Mouse (Mus musculus) A20 (cell line): Measurements from ENCODE around the gene Hs1bp3.

Experiments
- DNase-seq: peaks from one replicate; pipeline ENCODE4 v3.0.0-alpha.2; 2011; ENCODE audit warnings: low read depth, low spot score

Hs1bp3 gene

DNA sequence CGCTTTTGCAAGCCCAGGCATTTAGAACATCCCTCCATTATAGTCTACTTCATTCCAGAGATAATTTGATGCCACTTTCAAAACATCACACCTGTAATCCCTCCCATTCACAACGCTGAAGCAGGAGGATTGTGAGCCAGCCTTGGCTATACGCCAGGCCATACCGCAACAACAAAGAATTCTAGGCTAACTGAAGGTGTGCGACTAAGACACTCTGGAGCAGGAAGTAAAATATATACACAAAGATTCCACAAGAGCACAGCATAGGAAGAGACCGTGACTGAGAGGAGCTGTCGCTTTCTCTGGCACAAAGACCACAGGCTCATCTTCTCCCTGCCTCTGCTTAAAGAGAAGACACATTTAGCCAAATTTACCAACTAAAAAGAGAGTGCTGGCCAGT, 49.2 kb downstream of the Hs1bp3 start:
- DNase-seq, result no peak

DNA sequence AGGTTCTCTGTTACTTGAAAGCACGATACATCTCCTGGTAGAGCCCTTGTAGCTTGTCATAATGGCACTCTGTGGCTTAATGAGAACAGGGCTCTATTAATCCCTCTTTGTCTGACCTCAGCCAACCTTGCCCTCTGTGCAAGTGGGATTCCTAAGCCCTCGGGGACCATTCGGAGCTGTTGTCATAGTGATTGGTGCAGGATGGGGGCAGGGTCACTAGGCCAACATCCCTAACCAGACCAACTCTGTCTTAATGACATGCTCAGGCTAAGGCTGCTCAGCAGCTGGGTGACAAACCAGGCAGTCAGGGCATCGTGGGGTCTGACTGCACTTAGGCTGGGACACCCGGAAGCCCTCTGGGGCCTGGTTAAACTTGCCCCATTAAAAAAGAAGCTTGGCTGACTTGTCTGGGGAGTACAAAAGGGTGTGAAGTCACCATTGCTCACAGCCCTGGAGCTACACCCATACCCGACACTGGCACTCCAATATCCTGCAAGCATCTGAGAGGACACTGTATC, 51.1 kb downstream of the Hs1bp3 start:
- DNase-seq, result no peak

DNA sequence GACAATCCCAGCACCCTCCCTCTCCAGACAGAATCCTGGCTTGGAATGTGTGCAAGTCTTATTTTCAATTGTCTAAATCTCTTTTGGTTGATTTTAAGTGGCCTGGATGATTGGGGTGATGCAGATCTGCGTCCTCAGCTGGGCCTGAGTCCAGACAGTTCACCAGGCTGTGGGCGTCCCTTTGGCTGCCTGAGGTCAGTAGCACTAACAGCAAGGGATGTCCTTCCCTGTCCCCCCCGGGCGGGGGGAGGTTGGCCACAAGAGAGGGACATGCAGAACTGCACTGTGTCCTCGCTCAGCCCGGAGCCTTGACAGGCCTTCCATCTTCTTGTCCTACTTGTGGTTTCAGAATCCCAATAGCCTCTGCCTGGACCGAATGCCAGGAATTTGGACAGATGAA, 52.1 kb downstream of the Hs1bp3 start:
- DNase-seq, result no peak

DNA sequence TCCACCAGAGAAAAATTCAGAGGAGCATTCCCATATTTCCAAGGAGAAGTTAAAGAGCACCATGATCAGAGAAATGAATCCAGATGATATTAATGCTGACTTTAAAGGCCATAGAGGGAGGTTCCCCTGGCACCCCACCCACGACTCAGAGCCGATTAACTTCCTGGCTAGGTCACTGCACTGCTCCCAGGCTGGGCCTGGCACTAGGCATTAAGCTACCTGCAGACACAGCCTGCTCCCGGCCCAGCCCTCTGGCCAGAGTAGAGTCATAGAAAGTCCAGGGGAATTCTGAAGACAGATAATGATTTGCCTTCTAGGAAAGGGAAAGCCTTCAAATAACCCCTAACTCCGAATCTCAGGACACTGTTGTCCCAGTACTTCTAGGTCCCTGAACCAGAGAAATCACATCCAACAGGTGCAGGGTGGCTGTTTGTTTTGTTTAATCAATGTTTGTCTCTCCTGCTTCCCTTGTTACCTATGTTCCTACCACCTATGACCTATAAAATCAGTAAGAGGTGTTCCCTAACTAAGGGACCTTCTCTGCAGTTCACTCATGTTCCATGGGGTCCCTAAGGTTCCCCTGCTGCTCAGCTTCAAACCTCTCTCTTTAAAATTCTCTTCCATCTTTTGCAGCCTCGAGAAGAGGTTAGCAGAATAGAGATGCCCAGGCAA, 52.8 kb downstream of the Hs1bp3 start:
- no peak for DNase-seq

DNA sequence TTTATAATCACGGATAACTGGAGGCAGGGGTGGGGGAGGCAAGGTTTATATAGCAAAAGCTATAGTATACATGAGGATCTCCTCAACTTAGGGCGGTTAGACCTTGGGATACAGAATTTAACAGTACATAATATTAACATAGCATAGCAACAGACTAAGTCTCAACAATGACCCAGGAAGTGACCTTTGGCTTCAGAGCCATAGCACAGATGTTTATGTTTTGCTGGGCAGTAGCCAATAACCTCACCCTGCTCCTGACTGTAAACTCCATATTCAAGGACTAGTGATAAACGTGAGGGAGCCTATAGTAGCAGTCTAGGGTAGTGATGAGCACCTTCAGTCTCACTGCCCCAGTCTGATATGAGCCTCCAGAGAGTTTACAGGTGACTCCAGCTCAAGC, 53.5 kb downstream of the Hs1bp3 start:
- no peak for DNase-seq

DNA sequence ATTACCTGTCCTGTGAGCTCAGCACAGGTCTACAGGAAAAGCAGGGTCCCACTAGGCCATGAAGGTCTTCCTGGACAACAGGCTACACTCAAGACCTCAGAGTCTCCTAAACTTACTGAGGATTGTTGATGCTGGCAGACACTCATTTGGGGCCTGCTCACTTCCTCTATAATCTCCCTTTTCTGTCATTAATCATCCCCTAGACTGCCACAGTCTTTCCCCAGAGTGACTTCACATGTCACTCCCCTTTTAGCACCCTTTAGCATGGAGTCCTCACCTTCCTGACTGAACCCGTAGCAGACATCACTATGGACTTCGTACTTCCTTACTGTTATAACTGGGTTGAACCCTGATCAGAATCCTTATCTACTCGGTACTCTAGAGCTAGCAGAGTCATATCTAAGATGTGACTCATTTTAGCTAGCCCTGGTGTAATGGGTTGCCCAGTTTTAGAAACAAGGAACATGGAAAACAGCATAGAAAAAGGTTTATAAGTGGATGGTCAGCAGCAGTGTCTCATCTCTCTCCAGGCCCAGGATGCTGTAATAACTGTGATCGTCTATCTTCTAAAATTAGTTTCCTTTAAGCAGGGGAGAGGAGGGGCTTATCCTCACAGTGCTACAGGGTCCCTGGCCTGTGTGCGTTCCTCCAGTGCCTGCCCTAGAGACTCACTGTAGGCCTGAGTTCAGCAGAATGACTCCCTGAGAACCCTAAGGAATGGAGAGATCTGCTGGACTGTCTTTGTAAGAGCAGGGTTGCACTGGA, 58.7 kb downstream of the Hs1bp3 start:
- DNase-seq, result peak; percentile 72

DNA sequence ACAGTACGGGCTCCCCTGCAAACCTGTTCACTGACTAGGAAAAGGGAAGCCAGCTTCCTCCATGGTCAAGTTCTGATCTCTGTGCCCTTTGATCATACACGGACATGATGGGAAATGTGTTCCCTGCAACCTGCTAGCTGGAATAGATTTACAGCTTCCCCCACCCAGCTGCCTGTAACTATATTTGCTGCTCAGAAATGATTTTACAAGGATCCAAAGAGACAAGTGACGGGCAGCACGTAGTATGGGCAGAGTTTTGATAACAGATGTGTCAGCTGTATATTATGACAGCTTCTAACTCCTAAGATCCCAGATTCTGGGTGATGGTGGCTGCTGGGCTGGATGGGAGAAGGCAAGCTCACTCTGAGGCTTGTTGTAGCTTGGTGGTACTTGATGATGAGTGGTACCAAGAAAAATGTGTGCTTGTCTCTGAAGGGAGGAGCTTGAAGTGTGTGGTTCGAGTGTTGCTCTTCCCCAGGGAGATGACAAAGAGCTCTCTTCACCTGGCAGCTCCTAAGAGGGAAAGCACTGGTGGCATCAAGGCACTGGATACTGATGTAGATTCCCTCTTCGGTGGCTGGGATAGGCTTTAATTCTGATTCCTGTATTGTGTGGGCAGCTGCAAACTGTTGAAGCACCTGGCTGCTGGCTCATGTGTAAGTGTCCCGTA, 59.4 kb downstream of the Hs1bp3 start:
- no peak for DNase-seq

DNA sequence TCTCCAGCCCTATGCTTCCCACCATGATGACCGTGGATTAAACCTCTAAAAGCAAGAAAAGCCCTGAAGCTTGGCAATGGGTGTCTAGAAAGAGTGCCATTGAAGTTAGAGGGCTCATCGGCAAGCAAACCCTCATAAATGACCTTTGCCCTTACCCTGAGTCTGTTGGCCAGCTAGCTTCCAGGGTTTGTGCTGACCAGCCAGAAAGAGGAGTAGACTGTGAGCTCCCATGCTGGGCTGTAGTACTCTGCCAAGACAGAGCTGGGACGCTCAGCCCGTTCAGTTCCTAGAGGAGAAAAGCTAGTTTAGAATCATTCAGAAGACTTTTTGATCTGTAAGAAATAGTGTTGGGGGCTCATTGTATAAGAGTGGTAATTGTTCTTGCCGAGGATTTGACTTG, 60.5 kb downstream of the Hs1bp3 start:
- DNase-seq, result no peak

DNA sequence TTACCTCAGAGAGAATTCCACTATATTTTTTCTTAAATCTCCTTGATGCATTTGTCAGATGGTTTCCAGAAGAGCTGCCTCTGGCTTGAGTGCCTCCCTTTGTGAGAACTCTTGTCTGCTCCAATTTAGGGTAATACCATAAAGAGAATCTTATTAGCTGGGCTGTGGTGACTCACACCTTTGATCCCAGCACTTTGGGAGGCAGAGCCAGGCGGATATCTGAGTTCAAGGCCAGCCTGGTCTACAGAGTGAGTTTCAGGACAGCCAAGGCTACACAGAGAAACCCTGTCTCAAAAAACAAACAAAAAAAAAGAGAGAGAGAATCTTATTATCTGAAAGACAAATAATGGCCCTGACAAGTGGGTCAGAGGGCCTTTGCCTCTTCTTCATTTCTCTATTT, 63.9 kb downstream of the Hs1bp3 start:
- DNase-seq, result no peak

DNA sequence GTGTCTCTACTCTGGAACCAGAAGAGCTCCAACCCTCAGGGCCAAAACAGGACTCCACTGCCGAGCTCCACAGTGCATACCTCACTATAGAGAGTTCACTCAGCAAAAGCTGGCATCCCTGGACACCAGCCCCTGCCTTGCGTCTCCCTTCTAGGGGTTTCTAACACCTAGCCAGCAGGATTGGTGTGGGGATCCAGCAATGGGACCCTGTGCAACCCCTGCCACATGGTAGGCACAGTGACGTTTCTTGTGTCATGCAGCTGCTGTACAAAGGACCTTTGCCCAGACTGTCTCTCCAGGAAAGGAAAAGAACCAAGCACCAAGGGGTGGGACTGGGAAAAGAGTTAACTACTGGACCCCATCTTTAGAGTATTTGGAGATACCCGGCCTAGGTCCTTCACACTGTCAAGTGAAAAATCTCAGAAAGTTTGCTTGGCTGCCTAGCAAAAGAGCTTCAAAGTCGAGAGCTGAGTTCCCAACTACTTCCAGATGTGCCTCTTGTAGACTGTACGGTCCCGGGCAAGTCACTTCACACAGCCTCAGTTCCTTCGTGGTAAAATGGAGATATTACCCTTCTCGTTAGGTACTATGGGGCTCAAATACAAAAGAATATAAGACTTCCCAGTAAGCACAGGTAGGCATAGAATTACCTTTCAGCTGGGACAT, 64.9 kb downstream of the Hs1bp3 start:
- DNase-seq, result no peak

DNA sequence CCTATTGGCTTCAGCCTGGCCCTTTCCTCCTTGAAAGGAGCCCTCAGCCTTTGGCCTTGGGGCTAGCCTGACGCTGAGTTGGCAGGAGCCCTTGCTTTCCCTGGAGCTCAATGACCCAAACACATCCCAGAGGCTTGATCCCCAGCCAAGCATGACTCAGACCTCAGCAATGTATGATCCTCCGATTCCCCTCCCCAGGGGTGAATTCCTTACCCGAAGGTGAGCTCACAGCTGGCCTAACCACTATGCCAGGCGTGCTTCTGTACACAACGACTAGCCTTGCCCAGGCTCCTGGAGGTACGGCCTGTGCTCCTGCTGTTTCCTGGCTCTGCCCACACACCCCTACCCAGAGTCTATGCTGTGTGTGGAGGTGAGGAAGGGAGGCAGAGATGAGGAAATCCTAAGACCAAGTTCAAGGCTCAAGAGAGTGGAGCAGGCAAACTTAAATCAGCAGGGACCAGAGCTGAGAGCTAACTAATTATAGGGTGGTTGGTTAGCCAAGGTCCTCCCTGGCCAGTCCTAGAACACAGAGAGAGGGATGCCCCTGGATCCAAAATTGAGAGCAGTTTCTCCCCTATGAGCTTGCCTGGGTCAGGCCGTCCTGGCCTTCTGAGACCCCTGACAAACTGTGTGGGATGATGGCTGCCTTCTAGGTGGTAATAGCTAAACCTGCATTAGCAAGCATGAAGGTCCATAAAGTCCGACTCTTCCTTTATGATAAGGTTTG, 66.7 kb downstream of the Hs1bp3 start:
- DNase-seq, result no peak

DNA sequence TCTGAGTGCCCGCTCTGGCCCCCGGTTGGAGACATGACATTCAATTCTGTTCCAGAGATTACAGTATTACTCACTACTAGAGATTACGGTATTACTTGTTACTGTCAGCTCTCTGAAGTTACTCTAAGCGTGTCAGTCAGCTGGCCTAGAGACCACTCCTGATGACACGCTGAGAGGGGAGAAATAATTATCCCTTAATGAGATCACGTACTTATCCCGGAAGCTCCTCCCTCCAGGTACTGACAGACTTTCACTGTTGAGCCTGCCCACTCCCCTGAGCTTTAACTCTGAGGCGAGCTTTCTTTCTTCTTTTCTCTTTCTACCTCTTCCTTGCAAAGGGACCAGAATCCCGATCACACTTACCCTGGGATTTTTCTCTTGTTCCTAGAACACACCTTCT, 67.7 kb downstream of the Hs1bp3 start:
- DNase-seq, result no peak

DNA sequence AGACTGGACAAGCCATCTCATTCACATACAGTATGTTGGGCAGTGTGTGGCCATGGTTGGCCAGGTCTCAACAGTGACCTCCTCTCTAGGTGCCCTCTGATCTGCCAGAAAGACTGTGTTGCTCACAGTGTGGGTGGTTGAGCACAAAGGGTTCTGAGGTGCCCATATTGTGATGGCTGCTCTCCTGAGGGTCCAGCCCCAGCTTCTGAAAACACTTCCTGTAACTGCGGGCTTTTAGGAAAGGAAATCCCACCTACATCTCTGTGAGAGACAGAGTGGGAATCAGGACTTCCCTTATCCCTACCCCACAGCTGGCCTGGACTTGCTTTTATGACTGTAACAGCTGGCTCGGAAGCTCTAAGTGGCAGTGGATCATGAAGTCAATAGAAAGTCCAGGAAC, 68.7 kb downstream of the Hs1bp3 start:
- no peak for DNase-seq

DNA sequence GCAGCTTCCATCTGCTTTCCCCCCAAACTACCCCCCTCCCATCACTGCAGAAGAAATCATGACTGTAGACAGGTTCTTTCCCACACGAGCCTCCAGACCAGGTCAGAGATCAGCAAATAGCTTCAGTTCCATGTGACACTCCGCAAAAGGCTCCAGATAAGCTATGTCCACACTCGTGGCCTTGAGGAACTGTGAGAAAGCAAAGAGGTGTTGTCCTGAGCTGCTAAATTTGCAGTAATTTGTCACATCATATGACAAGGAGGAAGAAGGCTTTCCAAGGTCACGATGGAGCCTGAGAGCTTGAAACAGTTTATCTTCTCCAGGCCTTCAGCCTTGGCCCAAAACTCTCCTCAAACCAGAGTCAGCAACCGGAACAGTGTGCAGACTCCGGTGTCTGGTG, 70.6 kb downstream of the Hs1bp3 start:
- no peak for DNase-seq

DNA sequence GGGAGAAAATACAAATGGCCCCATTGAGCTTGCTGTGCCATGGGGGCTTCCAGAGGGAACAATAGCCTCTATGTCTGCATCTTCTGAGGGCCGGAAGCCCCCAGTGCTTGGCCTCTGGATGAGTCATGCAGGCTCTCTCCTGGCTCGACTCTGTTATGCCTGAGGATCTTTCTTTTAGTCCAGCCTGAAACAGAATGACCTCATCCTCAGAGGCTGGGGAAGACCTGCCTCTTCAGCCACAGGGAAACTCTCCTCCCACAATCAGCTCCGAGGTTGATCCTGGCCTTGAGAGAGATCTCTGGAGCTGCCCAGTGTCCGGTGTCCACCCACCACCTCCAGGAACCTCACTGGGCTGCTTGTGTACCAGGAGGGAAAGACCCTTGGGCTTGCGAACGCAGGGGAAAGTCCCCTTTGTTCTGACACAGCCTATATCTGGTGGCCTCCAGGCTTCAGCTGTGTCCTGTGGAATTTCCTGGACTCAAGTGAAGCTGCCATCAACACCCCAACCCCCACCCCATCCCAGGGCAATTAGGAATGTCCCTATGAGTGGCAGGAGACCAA, 73.3 kb downstream of the Hs1bp3 start:
- DNase-seq, result no peak

DNA sequence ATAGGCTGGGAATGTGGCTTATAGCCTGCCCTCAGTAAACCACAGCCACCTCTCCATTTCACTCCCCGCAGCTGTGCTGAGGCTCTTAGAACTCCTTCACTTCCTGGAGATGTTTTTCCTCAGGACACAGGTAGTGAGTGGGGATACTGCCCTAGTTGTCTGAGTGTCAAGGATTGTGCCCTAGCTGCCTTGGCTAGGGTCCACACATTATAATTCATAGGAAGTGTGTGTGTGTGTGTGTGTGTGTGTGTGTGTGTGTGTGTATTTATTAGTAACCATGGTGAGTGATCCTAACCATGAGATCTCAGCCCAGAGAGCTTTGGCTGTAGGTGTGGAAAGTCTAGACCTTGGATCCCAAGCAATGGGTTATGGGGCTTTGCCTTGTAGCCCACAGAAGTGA, 74.0 kb downstream of the Hs1bp3 start:
- DNase-seq, result no peak

DNA sequence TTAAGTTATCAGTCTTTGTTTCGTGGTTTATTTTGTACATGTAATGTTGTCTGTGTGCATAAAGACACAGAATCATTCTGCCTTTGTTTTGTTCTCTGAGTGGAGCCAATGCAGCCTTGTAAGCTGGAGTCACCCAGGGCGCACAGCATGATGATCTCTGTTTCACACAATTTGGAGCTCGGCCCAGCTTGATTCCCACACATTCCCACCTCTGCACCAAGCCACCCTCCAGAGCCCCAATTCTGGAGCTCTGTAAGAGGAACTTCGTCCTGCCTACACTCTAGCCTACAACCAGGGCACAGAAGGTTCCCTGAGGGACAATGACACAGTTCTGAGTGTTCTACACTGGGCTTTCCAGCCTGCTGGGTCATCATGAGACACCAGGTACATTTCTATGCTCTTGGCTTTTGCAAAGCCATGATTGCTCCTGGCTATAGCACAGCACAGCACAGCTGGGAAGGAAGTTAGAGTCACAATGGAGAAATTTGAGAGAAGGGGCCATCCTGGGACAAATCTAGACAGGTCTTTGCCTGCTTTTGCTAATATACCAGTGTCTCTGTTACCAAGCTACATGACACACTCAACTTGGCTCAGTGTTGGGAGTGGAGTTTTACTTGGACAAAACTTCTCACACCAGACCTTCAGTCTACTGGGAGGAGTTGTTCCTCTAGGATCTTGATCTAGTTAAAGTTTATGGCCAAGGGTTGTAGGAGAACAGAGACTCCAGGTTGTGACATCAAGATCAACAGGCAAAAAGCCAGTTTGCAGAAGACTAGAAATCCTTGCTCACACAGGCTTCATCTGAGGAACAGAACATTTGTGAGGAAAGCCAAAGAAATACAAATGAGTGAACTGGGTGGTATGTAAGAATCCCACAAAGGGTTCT, 75.5 kb downstream of the Hs1bp3 start:
- no peak for DNase-seq

DNA sequence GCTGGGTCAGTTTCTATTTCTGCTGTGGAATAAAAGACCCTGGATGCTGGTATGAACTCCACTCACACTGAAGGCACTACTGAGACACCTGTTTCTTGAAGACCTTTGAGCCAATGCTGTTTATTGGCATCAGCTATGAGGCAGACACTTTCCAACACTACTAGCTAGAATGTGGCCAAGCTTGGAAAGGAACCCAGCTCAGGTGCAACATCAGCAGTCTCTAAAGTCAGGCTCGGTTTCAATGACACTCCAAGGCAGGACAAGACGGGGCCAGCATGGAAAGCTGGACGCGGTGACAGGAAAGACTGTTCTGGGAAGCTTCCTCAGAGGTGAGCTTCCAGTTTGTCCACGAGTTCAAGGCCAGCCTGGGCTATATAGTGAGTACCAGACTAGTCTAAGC, 80.0 kb downstream of the Hs1bp3 start:
- DNase-seq, result no peak
